Mouse (Mus musculus) limb, embryonic 13.5 days (tissue): ENCODE measurements around the gene Aqp7. TPM values are rescaled to one million over a fixed set of nuclear protein-coding genes. Genes with fewer than 3 reads are reported as not detected.
A peak's percentile ranks its signal among the peaks of the same experiment; 100 is the strongest.

Experiments used
- ATAC-seq: fragments of 200-750 bp; cut with Nextera tagmentation; 2 replicates; pipeline ENCODE4 v1.8.0; 2017; ENCODE audit warnings: low read depth, moderate number of reproducible peaks, moderate TSS enrichment; ENCODE audit not compliant: low FRiP score
- H3K27ac ChIP-seq: fragments of 300-500 bp; sonication (generic); 2 replicates; pipeline ENCODE4 v1.5.1; 2015; ENCODE audit warnings: inconsistent platforms, mild to moderate bottlenecking, moderate library complexity
- H3K27me3 ChIP-seq: fragments of 300-500 bp; sonication (generic); 2 replicates; pipeline ENCODE4 v1.6.1; 2015; ENCODE audit warnings: mild to moderate bottlenecking, inconsistent platforms
- H3K36me3 ChIP-seq: fragments of 300-500 bp; sonication (generic); 2 replicates; pipeline ENCODE4 v1.6.1; 2015; ENCODE audit warnings: inconsistent platforms, mild to moderate bottlenecking, moderate library complexity
- H3K4me1 ChIP-seq: fragments of 300-500 bp; sonication (generic); 2 replicates; pipeline ENCODE4 v1.6.1; 2015; ENCODE audit warnings: inconsistent platforms
- H3K4me2 ChIP-seq: fragments of 300-500 bp; sonication (generic); replicated peaks from 2 replicates; pipeline ENCODE4 v1.6.1; 2015; ENCODE audit warnings: inconsistent platforms, mild to moderate bottlenecking, moderate library complexity
- H3K4me3 ChIP-seq: fragments of 300-500 bp; sonication (generic); 2 replicates; pipeline ENCODE4 v1.5.1; 2015; ENCODE audit warnings: moderate library complexity, mild to moderate bottlenecking, inconsistent platforms
- H3K9ac ChIP-seq: fragments of 300-500 bp; sonication (generic); 2 replicates; pipeline ENCODE4 v1.6.1; 2015; ENCODE audit warnings: mild to moderate bottlenecking, inconsistent platforms
- H3K9me3 ChIP-seq: fragments of 300-500 bp; sonication (generic); 2 replicates; pipeline ENCODE4 v1.6.1; 2016; ENCODE audit warnings: inconsistent platforms
- WGBS: fragments of 180-500 bp; shearing (Covaris S2); methylation state at CpG from one replicate; pipeline ENCODE4 v1.1.7; 2015; 5-methylcytosine and 5-hydroxymethylcytosine counted together
- polyA plus RNA-seq: library from polyadenylated mRNA; unstranded; fragments of >200 nt; fragmentation: Nextera tagmentation; extraction: Ambion mirVana; gene quantifications from 2 replicates; pipeline ENCODE4 v1.2.1, GENCODE M21; 2015

Gene Aqp7
- polyA plus RNA-seq, 1 experiment from 2014 or later = 0.06 TPM

DNA sequence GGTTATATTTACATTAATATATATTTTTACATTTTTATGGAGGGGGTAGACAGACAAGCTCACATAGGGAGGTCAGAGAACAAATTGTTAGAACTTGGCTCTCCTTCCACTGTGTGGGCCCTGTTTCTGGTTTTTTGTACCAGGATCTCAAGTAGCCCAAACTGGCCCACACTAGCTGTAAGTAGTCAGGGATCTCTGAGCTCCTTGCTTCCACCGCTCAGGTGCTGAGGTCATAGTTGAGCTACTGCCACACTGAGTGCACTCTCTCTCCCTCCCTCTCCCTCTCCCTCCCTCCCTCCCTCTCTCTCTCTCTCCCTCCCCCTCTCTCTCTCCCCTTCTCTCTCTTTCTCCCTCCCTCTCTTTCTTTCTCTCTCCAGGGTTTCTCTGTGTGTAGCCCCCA is 8.3 kb upstream of the Aqp7 start:
- Histone ChIP-seq H3K36me3 (no peaks in the 10 kb centered on the region), H3K9ac (no peak overlapping the region), H3K9me3 (no peaks in the 10 kb centered on the region), H3K27ac (no peak overlapping the region), H3K4me3 (no peak overlapping the region), H3K27me3 (no peaks in the 10 kb centered on the region), H3K4me2 (no peak overlapping the region), H3K4me1 (peaks cover 18% of the 10 kb centered on the region; the same call in 1 of the 2 replicates)
- WGBS = 44% methylated on average over 1 of the region's 1 CpGs
- no peak for ATAC-seq

DNA sequence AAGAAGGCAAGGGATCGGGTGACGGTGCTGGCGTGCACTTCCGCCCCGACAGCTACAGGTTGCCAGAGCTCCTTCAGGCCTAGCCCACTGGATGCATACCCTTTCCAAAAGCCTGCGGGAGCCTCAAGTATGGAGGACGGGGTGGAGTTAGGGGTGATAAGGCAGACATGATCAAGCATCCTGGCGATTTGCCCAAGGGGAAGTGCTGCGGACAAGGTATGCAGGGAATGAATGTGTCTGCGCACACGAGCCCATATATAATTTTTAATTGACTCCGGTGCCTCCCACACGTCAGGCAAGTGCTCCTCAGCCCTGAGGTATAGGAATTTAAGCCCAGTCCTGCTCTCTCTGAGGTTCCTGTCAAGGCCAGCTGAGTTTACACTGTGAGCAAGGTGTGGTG is 7.2 kb upstream of the Aqp7 start:
- WGBS = 50% methylated on average over 13 of the region's 13 CpGs

GRCm38 (mm10) chr4:41051781-41052180 is 3.8 kb upstream of the Aqp7 start:
- no peak for ATAC-seq
- 81% methylated on average over 7 of the region's 7 CpGs for WGBS

More for the DNA sequence above, 7.2 kb upstream of the Aqp7 start:
- Histone ChIP-seq H3K4me1 (peaks cover 18% of the 10 kb centered on the region; the same call in 1 of the 2 replicates), H3K9me3 (no peaks in the 10 kb centered on the region), H3K4me3 (no peak overlapping the region), H3K36me3 (no peaks in the 10 kb centered on the region), H3K27ac (peak overlapping the region; percentile 39; the same call in 1 of the 2 replicates), H3K4me2 (0 out of 2 replicates have a peak overlapping the region, but pooled peaks have one; percentile 16), H3K9ac (no peak overlapping the region), H3K27me3 (no peaks in the 10 kb centered on the region)
- ATAC-seq = 0 out of 2 replicates have a peak, but pooled peaks have one; percentile 34

GRCm38 (mm10) chr4:41050726-41051675 is 3.1 kb upstream of the Aqp7 start:
- peaks cover 16% of the 10 kb centered on the region for H3K4me1 ChIP-seq
- peak overlapping the region; percentile 52 for H3K4me2 ChIP-seq
- H3K36me3 ChIP-seq = no peaks in the 10 kb centered on the region
- 33% methylated on average over 16 of the region's 16 CpGs for WGBS
- no peaks in the 10 kb centered on the region for H3K27me3 ChIP-seq
- no peak overlapping the region for H3K27ac ChIP-seq
- no peaks in the 10 kb centered on the region for H3K9me3 ChIP-seq
- peak overlapping the region; percentile 58; the same call in 1 of the 2 replicates for H3K9ac ChIP-seq
- ATAC-seq = peak; percentile 73; the same call in 1 of the 2 replicates
- H3K4me3 ChIP-seq = no peak overlapping the region

More at GRCm38 (mm10) chr4:41051781-41052180, 3.8 kb upstream of the Aqp7 start:
- H3K27me3 ChIP-seq = no peaks in the 10 kb centered on the region
- no peak overlapping the region for H3K4me2 ChIP-seq
- no peak overlapping the region for H3K9ac ChIP-seq
- H3K4me1 ChIP-seq = peaks cover 18% of the 10 kb centered on the region
- H3K36me3 ChIP-seq = no peaks in the 10 kb centered on the region
- no peak overlapping the region for H3K27ac ChIP-seq
- H3K4me3 ChIP-seq = no peak overlapping the region
- H3K9me3 ChIP-seq = no peaks in the 10 kb centered on the region

- H3K9ac ChIP-seq = no peak overlapping the region
- no peak for ATAC-seq
Measured at GRCm38 (mm10) chr4:41048926-41049325, 987 bp upstream of the Aqp7 start.

DNA sequence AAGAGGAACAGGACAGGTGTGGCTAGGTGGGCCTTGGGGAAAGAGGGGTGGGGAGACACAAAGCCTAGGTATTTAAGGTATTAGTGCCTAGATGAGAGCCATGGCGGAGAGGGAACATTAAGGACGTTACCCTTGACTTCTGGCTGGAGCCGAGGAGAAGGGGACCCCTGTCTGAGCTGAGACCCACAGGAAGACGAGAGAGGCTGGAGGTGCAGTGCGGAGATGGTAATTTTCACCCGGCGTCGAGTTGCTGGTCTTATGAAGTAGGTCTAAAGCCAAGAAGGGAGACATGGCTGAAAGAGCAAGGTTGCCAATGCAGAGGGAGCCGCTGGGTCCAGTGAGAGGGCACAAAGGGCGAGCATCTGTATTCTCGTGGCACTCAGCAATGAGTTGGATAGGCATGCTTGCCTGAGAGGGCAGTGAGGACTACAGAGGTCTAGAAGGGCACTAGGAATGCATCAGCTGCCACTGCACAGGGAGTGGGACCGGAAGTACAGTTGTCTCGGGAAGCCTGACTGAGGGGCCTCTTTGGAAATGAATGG is 1.6 kb downstream of the Aqp7 start:
- H3K9ac ChIP-seq = no peak overlapping the region
- H3K4me1 ChIP-seq = peaks cover 6% of the 10 kb centered on the region
- ATAC-seq = no peak
- H3K4me3 ChIP-seq = no peak overlapping the region
- no peak overlapping the region for H3K27ac ChIP-seq
- 85% methylated on average over 13 of the region's 13 CpGs for WGBS
- H3K27me3 ChIP-seq = no peaks in the 10 kb centered on the region
- H3K9me3 ChIP-seq = no peaks in the 10 kb centered on the region
- no peaks in the 10 kb centered on the region for H3K36me3 ChIP-seq
- no peak overlapping the region for H3K4me2 ChIP-seq

More at GRCm38 (mm10) chr4:41048926-41049325, 987 bp upstream of the Aqp7 start:
- no peaks in the 10 kb centered on the region for H3K27me3 ChIP-seq
- H3K4me2 ChIP-seq = no peak overlapping the region
- WGBS = 77% methylated on average over 2 of the region's 2 CpGs
- H3K4me1 ChIP-seq = peaks cover 6% of the 10 kb centered on the region
- H3K9me3 ChIP-seq = no peaks in the 10 kb centered on the region
- H3K36me3 ChIP-seq = no peaks in the 10 kb centered on the region
- H3K4me3 ChIP-seq = no peak overlapping the region
- H3K27ac ChIP-seq = no peak overlapping the region

DNA sequence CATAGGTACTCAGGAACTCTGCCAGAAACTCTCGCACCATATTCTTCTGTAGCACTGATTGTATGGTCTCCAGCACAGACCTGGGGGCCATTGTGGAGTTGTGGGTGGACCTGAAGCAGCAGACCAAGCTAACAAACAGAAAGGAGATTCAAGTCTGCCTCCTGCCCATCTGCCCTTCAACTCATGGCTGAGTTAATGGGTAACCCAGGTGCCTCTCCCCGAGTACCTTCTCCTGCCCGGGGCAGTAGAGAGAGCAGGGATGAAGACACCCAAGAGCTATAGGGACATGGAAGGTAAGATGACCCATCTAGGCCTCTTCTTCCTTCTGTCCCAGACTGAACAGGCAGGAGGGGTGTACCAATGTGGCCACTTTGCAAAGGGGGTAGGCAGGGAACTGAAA is 2.7 kb downstream of the Aqp7 start:
- no peak overlapping the region for H3K4me3 ChIP-seq
- no peak overlapping the region for H3K4me2 ChIP-seq
- H3K27ac ChIP-seq = no peak overlapping the region
- no peaks in the 10 kb centered on the region for H3K27me3 ChIP-seq
- 88% methylated on average over 3 of the region's 3 CpGs for WGBS
- no peaks in the 10 kb centered on the region for H3K9me3 ChIP-seq
- peaks cover 6% of the 10 kb centered on the region for H3K4me1 ChIP-seq
- no peak for ATAC-seq
- H3K36me3 ChIP-seq = no peaks in the 10 kb centered on the region
- no peak overlapping the region for H3K9ac ChIP-seq

DNA sequence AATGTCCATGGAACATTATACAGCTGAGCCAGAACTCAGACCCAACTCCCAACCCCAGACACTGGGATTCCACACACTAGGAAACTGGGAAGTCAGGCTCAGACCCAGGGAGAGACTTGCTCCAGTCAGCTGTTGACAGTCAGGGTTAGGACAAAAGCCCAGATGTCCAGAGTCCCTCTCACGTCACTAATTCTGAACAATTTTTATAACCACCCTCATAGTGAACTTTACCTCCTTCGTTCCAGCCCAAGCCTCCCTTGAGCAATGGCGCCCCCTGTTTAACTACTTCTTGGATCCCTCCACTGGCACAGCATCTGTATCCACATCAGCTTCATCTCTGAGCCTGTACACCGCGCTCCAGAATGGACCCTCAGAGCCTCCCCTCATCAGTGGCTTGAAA is 4.0 kb downstream of the Aqp7 start:
- Histone ChIP-seq H3K4me3 (no peak overlapping the region), H3K36me3 (no peaks in the 10 kb centered on the region), H3K27ac (no peak overlapping the region), H3K9ac (no peak overlapping the region), H3K27me3 (no peaks in the 10 kb centered on the region), H3K9me3 (no peaks in the 10 kb centered on the region), H3K4me1 (peaks cover 6% of the 10 kb centered on the region), H3K4me2 (no peak overlapping the region)
- 77% methylated on average over 5 of the region's 5 CpGs for WGBS
- no peak for ATAC-seq

GRCm38 (mm10) chr4:41042880-41043279 is 5.1 kb downstream of the Aqp7 start:
- no peak for ATAC-seq
- no peak overlapping the region for H3K27ac ChIP-seq
- no peak overlapping the region for H3K4me3 ChIP-seq
- H3K36me3 ChIP-seq = no peaks in the 10 kb centered on the region
- 67% methylated on average over 12 of the region's 12 CpGs for WGBS
- no peaks in the 10 kb centered on the region for H3K9me3 ChIP-seq
- peaks cover 4% of the 10 kb centered on the region for H3K4me1 ChIP-seq
- no peak overlapping the region for H3K4me2 ChIP-seq
- no peaks in the 10 kb centered on the region for H3K27me3 ChIP-seq
- H3K9ac ChIP-seq = no peak overlapping the region

DNA sequence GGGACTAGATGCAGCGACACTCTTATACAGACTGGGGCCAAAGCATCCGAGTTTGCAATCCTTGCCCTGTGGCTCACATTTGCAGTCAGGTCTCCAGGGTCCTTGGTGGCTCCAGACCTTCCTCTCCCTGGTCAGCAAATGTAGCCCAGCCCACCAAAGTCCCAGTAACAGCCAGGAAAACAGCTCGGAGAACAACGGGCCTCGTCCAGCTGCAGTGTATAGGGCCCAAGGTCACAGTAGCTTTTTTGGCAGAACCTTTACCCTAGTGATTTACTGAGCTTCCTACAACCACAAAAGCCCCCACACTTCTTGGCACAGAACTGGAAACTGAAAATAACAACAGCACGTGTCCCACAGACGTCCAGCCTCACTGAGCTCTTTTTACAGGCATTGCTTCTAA is 7.0 kb downstream of the Aqp7 start:
- H3K36me3 ChIP-seq = no peaks in the 10 kb centered on the region
- H3K9ac ChIP-seq = no peak overlapping the region
- H3K27me3 ChIP-seq = no peaks in the 10 kb centered on the region
- no peak overlapping the region for H3K27ac ChIP-seq
- H3K4me3 ChIP-seq = no peak overlapping the region
- 64% methylated on average over 7 of the region's 7 CpGs for WGBS
- H3K4me1 ChIP-seq = no peaks in the 10 kb centered on the region
- no peak for ATAC-seq
- no peaks in the 10 kb centered on the region for H3K9me3 ChIP-seq
- H3K4me2 ChIP-seq = no peak overlapping the region

GRCm38 (mm10) chr4:41037942-41038341 is 10.0 kb downstream of the Aqp7 start:
- Histone ChIP-seq H3K9ac (no peak overlapping the region), H3K9me3 (no peaks in the 10 kb centered on the region), H3K4me3 (no peak overlapping the region), H3K27me3 (no peaks in the 10 kb centered on the region), H3K4me2 (no peak overlapping the region), H3K36me3 (no peaks in the 10 kb centered on the region), H3K27ac (no peak overlapping the region), H3K4me1 (no peaks in the 10 kb centered on the region)
- WGBS = 68% methylated on average over 3 of the region's 3 CpGs
- ATAC-seq = no peak

DNA sequence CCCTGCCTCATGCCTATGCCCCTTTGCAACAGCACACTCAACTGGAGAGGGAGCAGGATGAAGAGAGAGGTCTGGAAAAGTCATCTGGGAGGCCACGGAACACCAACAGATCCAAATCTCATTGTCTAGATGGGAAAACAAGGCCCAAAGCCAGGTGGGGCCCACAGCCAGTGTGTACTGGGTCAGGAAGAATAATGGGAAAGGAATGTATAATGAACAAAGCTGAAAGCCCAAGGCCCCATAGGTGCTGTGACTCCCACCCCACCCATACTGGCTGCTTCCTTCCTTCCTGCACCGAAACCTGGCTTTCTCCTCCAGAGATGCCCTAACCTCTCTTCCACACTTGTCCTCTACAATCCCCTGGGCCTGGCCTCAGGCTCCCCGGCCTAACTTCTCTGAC is 16.7 kb downstream of the Aqp7 start:
- Histone ChIP-seq H3K4me2 (no peak overlapping the region), H3K4me3 (no peak overlapping the region), H3K36me3 (peaks cover 31% of the 10 kb centered on the region), H3K9ac (no peak overlapping the region), H3K27ac (no peak overlapping the region), H3K9me3 (no peaks in the 10 kb centered on the region), H3K27me3 (no peaks in the 10 kb centered on the region), H3K4me1 (no peaks in the 10 kb centered on the region)
- 79% methylated on average over 3 of the region's 3 CpGs for WGBS
- ATAC-seq = no peak
